Mouse (Mus musculus) kidney, postnatal 14 days (tissue): ENCODE measurements around the gene Cadm4.
A peak's percentile ranks its signal among the peaks of the same experiment; 100 is the strongest.

Experiments
- DNase-seq: peaks from one replicate; pipeline ENCODE4 v3.0.0; 2022; ENCODE audit warnings: mixed read lengths

The Cadm4 gene

DNA sequence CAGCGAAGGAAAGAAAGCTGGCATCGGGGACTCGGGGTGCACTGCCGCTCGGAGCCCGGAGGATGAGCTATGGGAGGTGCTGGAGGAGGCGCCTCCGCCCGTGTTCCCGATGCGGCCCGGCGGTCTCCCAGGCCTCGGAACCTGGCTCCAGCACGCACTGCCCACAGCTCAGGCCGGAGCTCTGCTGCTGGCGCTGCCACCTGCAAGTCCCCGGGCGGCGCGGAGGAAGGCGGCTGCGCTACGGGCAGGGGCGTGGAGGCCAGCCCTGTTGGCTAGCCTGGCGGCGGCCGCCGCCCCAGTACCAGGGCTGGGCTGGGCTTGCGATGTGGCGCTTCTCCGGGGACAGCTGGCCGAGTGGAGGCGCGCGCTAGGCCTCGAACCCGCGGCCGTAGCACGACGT is 52.0 kb downstream of the Cadm4 start:
- no peak for DNase-seq

DNA sequence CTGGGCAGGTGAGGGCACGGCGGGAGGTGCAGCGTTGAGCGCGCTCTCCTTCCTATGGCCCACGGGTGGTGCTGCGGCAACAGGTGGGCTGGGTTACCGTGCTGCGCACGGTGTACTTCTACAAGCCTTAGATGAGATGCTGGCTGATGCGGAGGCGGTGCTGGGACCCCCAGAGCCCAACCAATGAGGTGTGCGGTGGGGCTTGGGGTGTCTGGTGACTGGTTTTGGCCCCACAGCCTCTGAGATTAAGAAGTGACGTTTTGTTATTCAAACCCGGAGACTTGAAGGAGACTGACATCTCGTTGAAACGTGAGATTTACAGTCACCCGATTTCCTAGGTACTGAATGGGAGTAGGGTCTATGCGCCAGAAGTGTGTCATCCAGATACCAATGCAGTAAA is 52.5 kb downstream of the Cadm4 start:
- no peak for DNase-seq

DNA sequence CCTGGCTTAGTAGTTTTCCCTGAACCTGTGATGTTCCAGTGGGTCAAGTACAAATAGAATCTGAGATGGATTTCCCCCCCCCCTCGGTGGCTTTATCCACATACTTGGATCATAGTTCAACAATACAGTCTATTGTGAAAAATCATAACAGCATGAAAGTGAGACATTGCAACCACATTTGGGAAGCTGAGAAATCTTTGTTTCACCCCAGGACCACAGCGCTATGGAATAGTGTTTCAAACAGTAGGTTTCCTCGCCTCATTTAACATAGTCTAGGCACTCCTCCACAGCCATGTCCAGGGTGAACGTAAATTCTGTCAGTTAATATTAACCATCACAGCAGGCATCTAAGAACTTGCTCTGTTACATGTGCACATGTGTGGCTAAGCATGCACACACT is 55.3 kb downstream of the Cadm4 start:
- DNase-seq, result no peak

DNA sequence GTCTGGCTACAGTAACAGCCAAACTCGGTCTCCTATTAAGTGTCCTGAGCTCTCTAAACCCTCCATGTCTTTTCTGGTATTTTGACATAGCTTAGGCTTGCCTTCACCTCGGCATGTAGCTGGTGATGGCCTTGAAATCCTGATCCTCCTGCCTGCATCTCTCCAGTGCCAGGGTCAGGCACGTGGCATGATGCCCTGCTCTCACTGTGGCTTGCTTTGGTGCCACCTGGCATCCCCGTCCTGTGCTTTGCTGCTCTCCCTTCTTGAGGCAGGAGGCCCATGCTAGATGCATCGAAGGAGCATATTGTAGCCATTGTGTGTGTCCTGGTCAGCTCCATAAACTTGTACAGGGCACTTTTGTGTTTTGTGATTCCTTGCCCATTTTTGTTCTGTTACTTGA is 55.8 kb downstream of the Cadm4 start:
- no peak for DNase-seq

DNA sequence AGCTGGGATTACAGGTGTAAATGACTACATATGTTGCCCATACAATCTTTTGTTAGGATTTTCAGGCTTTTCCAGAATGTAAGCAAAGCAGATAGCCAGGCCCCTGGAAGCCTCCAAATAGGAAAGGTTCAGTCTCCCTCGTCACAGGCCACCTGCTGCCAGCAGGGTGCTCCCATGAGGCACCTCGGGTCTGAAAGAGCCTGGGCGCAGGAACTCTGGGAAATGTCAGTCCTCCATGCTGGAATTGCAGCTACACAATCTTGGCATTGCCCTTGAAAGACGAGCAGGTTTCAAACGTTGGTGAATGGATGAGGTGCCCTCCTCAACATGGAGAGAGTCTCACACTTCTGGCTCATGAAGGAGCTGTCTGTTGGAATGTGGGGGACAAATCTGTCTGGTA is 56.3 kb downstream of the Cadm4 start:
- DNase-seq, result peak; percentile 49

DNA sequence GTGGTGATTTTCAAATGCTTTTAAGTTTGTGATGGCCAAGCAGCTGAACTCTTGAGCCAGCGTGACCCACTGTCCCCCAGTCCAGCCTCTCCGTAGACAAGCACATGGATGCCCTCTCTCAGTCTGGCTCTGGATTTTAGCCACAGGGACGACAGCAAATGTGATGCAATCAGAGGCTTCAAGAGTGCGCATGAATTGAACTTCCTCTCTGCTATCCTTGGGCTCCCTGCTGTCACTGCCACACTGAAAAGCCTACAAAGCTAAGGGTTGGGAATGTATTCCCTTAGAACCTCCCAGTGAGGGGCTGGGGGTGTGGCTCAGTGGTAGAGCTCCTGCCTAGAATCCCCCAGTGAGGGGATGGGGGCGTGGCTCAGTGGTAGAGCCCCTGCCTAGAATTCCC is 56.9 kb downstream of the Cadm4 start:
- no peak for DNase-seq

DNA sequence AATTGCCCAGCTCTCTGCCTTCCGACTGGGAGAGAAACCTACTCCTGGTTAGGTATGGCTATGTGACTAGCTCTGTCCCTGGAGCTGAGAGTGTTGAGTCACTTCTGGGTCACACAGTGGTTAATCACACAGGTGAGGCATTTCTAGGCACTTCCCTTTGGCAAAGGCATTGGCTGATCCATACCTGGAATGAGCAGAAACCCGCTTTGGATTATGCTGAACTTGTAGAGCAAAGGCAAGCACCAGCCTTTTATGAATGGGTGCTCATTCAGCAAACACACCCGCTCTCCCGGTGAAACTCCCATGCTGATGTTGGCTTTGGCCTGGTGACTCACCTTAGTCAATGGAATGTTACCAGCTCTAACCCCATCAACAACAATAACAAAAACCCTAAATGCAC is 57.9 kb downstream of the Cadm4 start:
- no peak for DNase-seq

DNA sequence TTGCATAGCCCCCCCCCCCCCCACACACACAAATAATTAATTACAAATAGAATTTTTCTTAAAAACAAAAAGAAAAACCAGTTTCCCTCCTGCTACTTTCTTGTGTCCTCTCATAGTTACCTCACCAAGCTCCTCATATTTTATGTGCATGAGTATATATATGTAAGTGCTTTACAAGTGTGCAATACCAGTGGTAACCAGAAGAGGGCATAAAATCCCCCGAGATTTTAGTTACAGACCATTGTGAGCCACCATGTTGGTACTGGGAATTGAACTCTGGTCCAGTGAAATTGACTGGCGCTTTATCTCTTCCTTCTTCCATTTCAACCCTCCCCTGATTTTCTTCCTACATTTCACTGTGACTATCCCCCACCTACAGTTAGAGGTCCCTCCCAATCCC is 62.7 kb downstream of the Cadm4 start:
- DNase-seq, result no peak

DNA sequence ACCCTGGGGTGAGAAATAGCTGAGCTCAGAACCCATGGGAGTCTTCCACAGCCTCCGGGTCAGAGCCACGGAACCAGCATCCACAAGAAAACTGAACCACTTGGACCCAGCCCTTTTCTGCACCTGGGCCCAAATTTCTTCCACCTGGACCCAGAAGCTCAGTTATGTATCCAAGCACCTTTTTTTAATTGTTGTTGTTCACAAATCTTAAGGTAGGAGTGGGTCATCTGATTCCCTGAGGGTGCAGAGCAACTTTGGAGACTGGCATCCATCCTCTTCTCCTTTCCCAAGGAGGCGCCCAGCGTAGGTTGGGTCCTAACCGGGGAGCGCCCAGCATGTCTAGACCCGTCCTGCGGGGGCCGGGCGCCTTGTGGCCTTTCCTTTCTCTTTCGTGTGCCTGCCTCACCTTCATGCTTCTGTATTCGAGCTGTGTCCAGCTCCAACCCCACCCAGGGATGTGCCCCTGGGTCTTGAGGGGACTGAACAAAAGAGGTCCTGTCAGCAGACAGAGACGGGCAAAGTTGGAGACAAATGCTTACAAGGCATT is 64.3 kb downstream of the Cadm4 start, which contains the start of the genes Pinlyp and Xrcc1:
Gene Pinlyp (minus strand): TSS at position 51 of the 547 bp plus-strand sequence.
Gene Xrcc1 (plus strand): TSS at position 222 of the 547 bp plus-strand sequence.
- peak; percentile 23 for DNase-seq

DNA sequence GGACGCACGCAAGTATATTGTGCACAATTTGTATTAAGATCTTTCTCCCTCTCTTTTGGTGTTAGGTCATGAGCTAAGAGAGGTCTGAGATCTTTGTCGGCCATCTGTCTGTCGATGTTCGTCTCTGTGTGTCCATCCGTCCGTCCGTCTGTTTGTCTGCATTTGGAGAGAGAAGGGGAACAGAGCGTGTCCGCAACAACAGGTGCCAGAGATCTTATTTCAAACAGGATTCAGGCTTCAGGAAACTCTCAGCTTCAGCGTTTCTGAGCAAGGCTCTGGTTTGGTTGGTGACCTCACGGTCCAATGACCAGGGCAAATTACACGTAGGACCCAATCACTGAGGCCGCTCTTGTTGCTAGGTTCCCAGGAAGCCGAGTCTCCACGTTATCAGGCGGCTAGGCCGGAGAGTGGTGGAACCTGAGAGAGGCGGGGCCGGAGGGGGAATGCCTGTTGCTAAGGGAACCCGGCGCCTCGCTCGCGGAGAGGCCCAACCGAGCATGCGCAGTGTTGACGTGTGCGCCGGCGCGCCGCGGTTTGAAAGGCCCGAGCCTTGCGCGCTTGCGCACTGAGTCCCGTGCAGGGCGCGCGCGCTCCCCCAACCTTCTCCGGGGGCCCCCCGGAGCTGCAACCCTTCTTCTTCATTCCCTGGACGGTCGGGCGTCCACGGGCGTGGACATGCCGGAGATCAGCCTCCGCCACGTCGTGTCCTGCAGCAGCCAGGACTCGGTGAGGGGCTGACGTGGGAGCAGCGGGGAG is 65.0 kb downstream of the Cadm4 start:
- DNase-seq, result peak; percentile 100

DNA sequence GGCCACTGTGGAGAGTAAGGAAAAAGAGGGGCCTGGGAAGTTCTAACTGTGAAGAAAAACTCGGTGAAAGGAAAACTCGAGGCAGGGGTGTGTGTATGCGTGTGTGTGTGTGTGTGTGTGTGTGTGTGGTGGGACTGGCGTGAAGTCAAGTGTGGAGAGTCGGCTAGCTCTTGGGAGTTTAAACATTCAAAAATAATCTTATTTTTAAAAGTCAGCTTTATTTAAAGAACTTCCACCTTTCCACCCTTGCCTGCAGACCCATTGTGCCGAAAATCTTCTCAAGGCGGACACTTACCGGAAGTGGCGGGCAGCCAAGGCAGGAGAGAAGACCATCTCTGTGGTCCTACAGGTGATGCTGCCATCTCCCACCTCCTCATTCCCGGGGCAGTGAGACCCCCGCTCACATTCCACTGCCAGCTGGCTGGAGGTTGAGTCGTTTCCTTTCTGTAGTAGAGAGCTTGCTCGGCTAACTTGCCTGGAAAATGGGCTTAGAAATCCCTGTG is 65.8 kb downstream of the Cadm4 start:
- DNase-seq, result no peak

DNA sequence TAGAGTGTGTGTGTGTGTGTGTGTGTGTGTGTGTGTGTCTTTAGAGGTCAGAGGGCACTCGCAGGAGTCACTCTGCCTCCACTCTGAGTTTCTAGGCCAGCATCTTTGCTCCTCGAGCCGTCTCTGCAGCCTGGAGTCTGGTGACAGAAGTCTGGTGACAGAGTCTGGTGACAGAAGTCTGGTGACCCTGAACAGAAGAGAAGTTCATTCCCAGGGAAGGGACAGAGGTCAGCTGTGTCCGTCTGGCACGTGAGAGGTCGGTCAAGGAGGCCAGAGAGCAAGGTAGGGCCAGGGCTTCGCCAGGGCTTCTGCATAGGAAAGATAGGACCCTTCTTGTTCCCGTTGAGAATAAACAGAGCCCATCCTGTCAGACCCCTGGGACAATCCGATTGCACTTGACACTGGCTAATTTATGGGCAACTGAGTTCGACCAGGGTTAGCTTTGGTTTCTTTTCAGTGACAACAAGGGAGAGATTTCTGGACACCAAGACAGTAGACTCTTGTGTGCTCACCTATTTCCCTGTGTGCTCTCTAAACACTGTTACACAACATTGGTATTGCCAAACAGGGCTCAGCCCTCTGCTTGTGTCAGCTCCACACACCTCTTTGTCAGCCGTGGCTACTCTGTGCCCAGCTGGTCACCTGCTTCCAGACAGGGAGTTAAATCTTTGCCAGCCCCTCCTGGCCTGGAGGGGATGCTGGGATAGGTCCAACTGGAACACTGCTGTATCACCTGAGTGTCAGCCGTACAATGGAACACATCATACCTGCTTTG is 70.3 kb downstream of the Cadm4 start:
- no peak for DNase-seq
